Mouse (Mus musculus): ENCODE measurements around the gene Cenpi. TPM values are rescaled to one million over a fixed set of nuclear protein-coding genes. Genes with fewer than 3 reads are reported as not detected.

Cenpi gene
- polyA plus RNA-seq (2015; fragmentation: Nextera tagmentation; extraction: Ambion mirVana) = 21.9 and 25.0 TPM in 2 replicates

GRCm38 (mm10) chrX:134307534-134308274, at the start of gene Cenpi:
Gene Cenpi (plus strand): TSS chrX:134308084.
- peak; percentile 93 for ATAC-seq (ENCODE audit: insufficient number of reproducible peaks, low FRiP score, low TSS enrichment, low read depth)
- no peaks in the 10 kb centered on the region for H3K9me3 ChIP-seq (replicated peaks)
- H3K4me1 ChIP-seq = no peaks in the 10 kb centered on the region
- no peaks in the 10 kb centered on the region for H3K27me3 ChIP-seq
- H3K27ac ChIP-seq (replicated peaks) = 0 out of 2 replicates have a peak within 1 kb of the TSS, but pooled peaks have one; percentile 28
- peak within 1 kb of the TSS; percentile 23 for H3K9ac ChIP-seq
- peak within 1 kb of the TSS; percentile 49 for H3K4me3 ChIP-seq (replicated peaks)
- no peaks in the 10 kb centered on the region for H3K36me3 ChIP-seq
- H3K4me2 ChIP-seq (replicated peaks) = peak within 1 kb of the TSS; percentile 44
- WGBS = 15% methylated on average over 36 of the region's 36 CpGs

- no peak overlapping the region for H3K27ac ChIP-seq (replicated peaks)
- WGBS = 45% methylated on average over 5 of the region's 5 CpGs
- ATAC-seq (ENCODE audit: insufficient number of reproducible peaks, low FRiP score, low TSS enrichment, low read depth) = no peak
Measured at GRCm38 (mm10) chrX:134261191-134261590, 46.7 kb upstream of the Cenpi start.

GRCm38 (mm10) chrX:134262129-134262528, 45.8 kb upstream of the Cenpi start:
- H3K27ac ChIP-seq (replicated peaks) = no peak overlapping the region
- no peaks in the 10 kb centered on the region for H3K27me3 ChIP-seq
- no peak for ATAC-seq (ENCODE audit: insufficient number of reproducible peaks, low FRiP score, low TSS enrichment, low read depth)
- no peak overlapping the region for H3K4me2 ChIP-seq (replicated peaks)
- no peaks in the 10 kb centered on the region for H3K4me1 ChIP-seq
- H3K36me3 ChIP-seq = no peaks in the 10 kb centered on the region
- H3K9me3 ChIP-seq (replicated peaks) = no peaks in the 10 kb centered on the region
- WGBS = 69% methylated on average over 11 of the region's 11 CpGs
- H3K9ac ChIP-seq = no peak overlapping the region
- no peak overlapping the region for H3K4me3 ChIP-seq (replicated peaks)

More at GRCm38 (mm10) chrX:134261191-134261590, 46.7 kb upstream of the Cenpi start:
- H3K36me3 ChIP-seq = no peaks in the 10 kb centered on the region
- no peaks in the 10 kb centered on the region for H3K9me3 ChIP-seq (replicated peaks)
- no peak overlapping the region for H3K4me3 ChIP-seq (replicated peaks)
- no peaks in the 10 kb centered on the region for H3K27me3 ChIP-seq
- H3K9ac ChIP-seq = no peak overlapping the region
- H3K4me2 ChIP-seq (replicated peaks) = no peak overlapping the region
- H3K4me1 ChIP-seq = no peaks in the 10 kb centered on the region

- no peak for ATAC-seq (ENCODE audit: insufficient number of reproducible peaks, low FRiP score, low TSS enrichment, low read depth)
- Histone ChIP-seq H3K4me2 (replicated peaks) (peak overlapping the region; percentile 43), H3K27me3 (no peaks in the 10 kb centered on the region), H3K27ac (replicated peaks) (no peak overlapping the region), H3K9ac (no peak overlapping the region), H3K4me1 (no peaks in the 10 kb centered on the region), H3K36me3 (no peaks in the 10 kb centered on the region), H3K9me3 (replicated peaks) (no peaks in the 10 kb centered on the region), H3K4me3 (replicated peaks) (peak overlapping the region; percentile 44; the same call in 1 of the 2 replicates)
- WGBS = 14% methylated on average over 6 of the region's 6 CpGs
Measured at GRCm38 (mm10) chrX:134275715-134276114, 32.2 kb upstream of the Cenpi start.

- Histone ChIP-seq H3K36me3 (no peaks in the 10 kb centered on the region), H3K4me3 (replicated peaks) (peak within 1 kb of the TSS; percentile 44), H3K4me2 (replicated peaks) (peak within 1 kb of the TSS; percentile 43), H3K27ac (replicated peaks) (peak within 1 kb of the TSS; percentile 75), H3K4me1 (no peaks in the 10 kb centered on the region), H3K27me3 (no peaks in the 10 kb centered on the region), H3K9me3 (replicated peaks) (no peaks in the 10 kb centered on the region), H3K9ac (no peak within 1 kb of the TSS)
- WGBS = 18% methylated on average over 18 of the region's 26 CpGs
- peak; percentile 81 for ATAC-seq (ENCODE audit: insufficient number of reproducible peaks, low FRiP score, low TSS enrichment, low read depth)
Measured at GRCm38 (mm10) chrX:134276275-134277160, 31.4 kb upstream of the Cenpi start, which contains the start of gene Trmt2b. Gene Trmt2b (minus strand): TSS chrX:134276984.

GRCm38 (mm10) chrX:134280531-134280930, 27.4 kb upstream of the Cenpi start:
- H3K27ac ChIP-seq (replicated peaks) = no peak overlapping the region
- no peaks in the 10 kb centered on the region for H3K9me3 ChIP-seq (replicated peaks)
- H3K27me3 ChIP-seq = no peaks in the 10 kb centered on the region
- H3K36me3 ChIP-seq = no peaks in the 10 kb centered on the region
- no peak overlapping the region for H3K9ac ChIP-seq
- H3K4me3 ChIP-seq (replicated peaks) = no peak overlapping the region
- no peak overlapping the region for H3K4me2 ChIP-seq (replicated peaks)
- no peak for ATAC-seq (ENCODE audit: insufficient number of reproducible peaks, low FRiP score, low TSS enrichment, low read depth)
- WGBS = 83% methylated on average over 3 of the region's 3 CpGs
- H3K4me1 ChIP-seq = no peaks in the 10 kb centered on the region

GRCm38 (mm10) chrX:134285102-134285501, 22.8 kb upstream of the Cenpi start:
- Histone ChIP-seq H3K4me2 (replicated peaks) (no peak overlapping the region), H3K9ac (no peak overlapping the region), H3K27ac (replicated peaks) (no peak overlapping the region), H3K9me3 (replicated peaks) (no peaks in the 10 kb centered on the region), H3K27me3 (no peaks in the 10 kb centered on the region), H3K4me1 (no peaks in the 10 kb centered on the region), H3K36me3 (no peaks in the 10 kb centered on the region), H3K4me3 (replicated peaks) (no peak overlapping the region)
- 91% methylated on average over 2 of the region's 2 CpGs for WGBS
- ATAC-seq (ENCODE audit: insufficient number of reproducible peaks, low FRiP score, low TSS enrichment, low read depth) = no peak

GRCm38 (mm10) chrX:134285791-134286190, 22.1 kb upstream of the Cenpi start:
- no peak for ATAC-seq (ENCODE audit: insufficient number of reproducible peaks, low FRiP score, low TSS enrichment, low read depth)
- WGBS = 63% methylated on average over 4 of the region's 4 CpGs

GRCm38 (mm10) chrX:134287305-134287704, 20.6 kb upstream of the Cenpi start:
- Histone ChIP-seq H3K27me3 (no peaks in the 10 kb centered on the region), H3K4me1 (no peaks in the 10 kb centered on the region), H3K36me3 (no peaks in the 10 kb centered on the region), H3K4me2 (replicated peaks) (no peak overlapping the region), H3K4me3 (replicated peaks) (no peak overlapping the region), H3K9me3 (replicated peaks) (no peaks in the 10 kb centered on the region), H3K9ac (no peak overlapping the region), H3K27ac (replicated peaks) (no peak overlapping the region)
- no peak for ATAC-seq (ENCODE audit: insufficient number of reproducible peaks, low FRiP score, low TSS enrichment, low read depth)
- WGBS = 89% methylated on average over 2 of the region's 2 CpGs

More at GRCm38 (mm10) chrX:134285791-134286190, 22.1 kb upstream of the Cenpi start:
- H3K27me3 ChIP-seq = no peaks in the 10 kb centered on the region
- no peak overlapping the region for H3K4me2 ChIP-seq (replicated peaks)
- H3K4me3 ChIP-seq (replicated peaks) = no peak overlapping the region
- no peak overlapping the region for H3K9ac ChIP-seq
- H3K27ac ChIP-seq (replicated peaks) = no peak overlapping the region
- no peaks in the 10 kb centered on the region for H3K9me3 ChIP-seq (replicated peaks)
- H3K36me3 ChIP-seq = no peaks in the 10 kb centered on the region
- no peaks in the 10 kb centered on the region for H3K4me1 ChIP-seq

GRCm38 (mm10) chrX:134296301-134296700, 11.6 kb upstream of the Cenpi start:
- Histone ChIP-seq H3K4me3 (replicated peaks) (peak overlapping the region; percentile 48), H3K36me3 (no peaks in the 10 kb centered on the region), H3K4me2 (replicated peaks) (peak overlapping the region; percentile 60), H3K4me1 (no peaks in the 10 kb centered on the region), H3K27ac (replicated peaks) (no peak overlapping the region), H3K9ac (no peak overlapping the region), H3K9me3 (replicated peaks) (no peaks in the 10 kb centered on the region), H3K27me3 (peaks cover 9% of the 10 kb centered on the region; the same call in 1 of the 2 replicates)
- WGBS = 31% methylated on average over 9 of the region's 9 CpGs
- no peak for ATAC-seq (ENCODE audit: insufficient number of reproducible peaks, low FRiP score, low TSS enrichment, low read depth)

- H3K36me3 ChIP-seq = no peaks in the 10 kb centered on the region
- peak overlapping the region; percentile 60 for H3K4me2 ChIP-seq (replicated peaks)
- H3K4me1 ChIP-seq = no peaks in the 10 kb centered on the region
- H3K4me3 ChIP-seq (replicated peaks) = peak overlapping the region; percentile 48
- ATAC-seq (ENCODE audit: insufficient number of reproducible peaks, low FRiP score, low TSS enrichment, low read depth) = no peak
- H3K27me3 ChIP-seq = peaks cover 9% of the 10 kb centered on the region; the same call in 1 of the 2 replicates
- H3K9me3 ChIP-seq (replicated peaks) = no peaks in the 10 kb centered on the region
- 21% methylated on average over 7 of the region's 7 CpGs for WGBS
- no peak overlapping the region for H3K27ac ChIP-seq (replicated peaks)
- H3K9ac ChIP-seq = no peak overlapping the region
Measured at GRCm38 (mm10) chrX:134296737-134297136, 11.1 kb upstream of the Cenpi start.
